Mouse (Mus musculus) ZHBTc4 (cell line): Measurements from ENCODE around the gene Ext2.

Source experiments
- DNase-seq: peaks from one replicate; pipeline ENCODE4 v3.0.0-alpha.2; 2011; ENCODE audit warnings: low read depth, low spot score

Gene Ext2

GRCm38 (mm10) chr2:93682601-93683202, 139.7 kb downstream of the Ext2 start:
- no peak for DNase-seq

- no peak for DNase-seq
Observed at GRCm38 (mm10) chr2:93681321-93681720, 141.0 kb downstream of the Ext2 start.

GRCm38 (mm10) chr2:93677231-93677630, 145.1 kb downstream of the Ext2 start:
- DNase-seq: no peak

GRCm38 (mm10) chr2:93671573-93672184, 150.7 kb downstream of the Ext2 start:
- no peak for DNase-seq

DNA sequence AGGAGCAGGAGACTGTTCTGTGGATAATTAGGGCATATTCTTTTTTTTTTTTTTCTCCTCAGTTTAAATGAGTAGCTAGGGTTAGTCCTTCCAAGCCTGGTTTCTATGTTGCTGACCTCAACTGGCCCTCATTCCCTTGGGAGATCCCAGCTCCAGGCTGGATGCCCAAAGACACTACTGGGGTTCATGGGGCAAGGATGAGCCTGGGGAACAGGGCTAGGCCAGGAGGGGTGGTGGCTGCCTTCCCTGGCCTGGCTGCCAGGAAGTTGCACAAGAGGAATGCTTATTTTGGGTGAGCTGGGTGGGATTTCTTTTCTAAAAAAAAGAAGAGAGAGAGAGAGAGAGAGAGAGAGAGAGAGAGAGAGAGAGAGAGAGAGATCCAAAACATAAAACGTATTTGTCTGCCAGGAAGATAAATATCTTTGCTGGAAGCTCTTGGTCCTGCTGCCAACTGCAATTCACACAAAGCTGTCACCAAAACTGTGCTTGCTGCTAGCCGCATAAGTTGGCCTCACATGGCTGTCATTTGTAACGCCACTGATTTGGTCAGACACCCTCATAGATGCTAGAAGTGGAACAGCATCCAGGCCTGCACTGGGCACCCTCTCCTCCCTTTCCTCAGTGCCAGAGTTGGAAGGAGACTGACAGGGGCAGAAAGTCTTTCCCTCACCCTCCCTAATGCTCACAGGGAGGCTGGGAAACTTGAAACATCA, 156.1 kb downstream of the Ext2 start:
- DNase-seq: no peak

- no peak for DNase-seq
Observed at GRCm38 (mm10) chr2:93665472-93665871, 156.9 kb downstream of the Ext2 start.

- DNase-seq: no peak
Observed at GRCm38 (mm10) chr2:93662240-93662865, 160.0 kb downstream of the Ext2 start.

GRCm38 (mm10) chr2:93661096-93661495, 161.3 kb downstream of the Ext2 start:
- no peak for DNase-seq

DNA sequence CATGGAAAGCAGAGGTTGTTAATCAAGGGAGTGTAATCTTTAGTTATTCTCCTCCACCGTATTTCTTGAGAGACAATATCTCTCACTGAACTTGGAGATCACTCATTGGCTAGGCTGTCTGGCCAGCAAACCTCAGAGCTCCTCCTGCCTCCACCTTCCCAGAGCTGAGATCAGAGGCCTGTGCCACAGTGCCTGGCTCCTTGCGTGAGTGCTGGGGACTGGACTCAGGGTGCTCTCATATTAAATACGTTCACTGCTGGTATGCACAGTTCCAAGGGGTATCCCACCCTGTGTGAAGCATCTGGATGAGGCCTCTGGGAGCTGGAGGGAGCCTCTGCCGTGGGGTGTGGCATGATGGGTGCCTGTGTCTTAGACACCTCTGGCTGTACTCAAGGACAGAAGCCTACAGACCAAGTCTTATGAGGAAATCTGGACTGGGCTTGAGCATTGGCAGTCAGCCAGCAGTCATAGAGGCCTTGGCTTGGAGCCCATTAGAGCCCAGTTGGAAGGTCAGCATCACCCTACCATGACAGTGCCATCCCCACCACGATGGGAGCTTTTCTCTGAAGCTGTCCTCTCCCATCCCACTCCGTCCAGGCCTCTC, 162.6 kb downstream of the Ext2 start:
- DNase-seq: no peak

- DNase-seq: peak; percentile 27
Observed at GRCm38 (mm10) chr2:93659004-93659403, 163.4 kb downstream of the Ext2 start.

- DNase-seq: no peak
Observed at GRCm38 (mm10) chr2:93654336-93655055, 167.9 kb downstream of the Ext2 start.

DNA sequence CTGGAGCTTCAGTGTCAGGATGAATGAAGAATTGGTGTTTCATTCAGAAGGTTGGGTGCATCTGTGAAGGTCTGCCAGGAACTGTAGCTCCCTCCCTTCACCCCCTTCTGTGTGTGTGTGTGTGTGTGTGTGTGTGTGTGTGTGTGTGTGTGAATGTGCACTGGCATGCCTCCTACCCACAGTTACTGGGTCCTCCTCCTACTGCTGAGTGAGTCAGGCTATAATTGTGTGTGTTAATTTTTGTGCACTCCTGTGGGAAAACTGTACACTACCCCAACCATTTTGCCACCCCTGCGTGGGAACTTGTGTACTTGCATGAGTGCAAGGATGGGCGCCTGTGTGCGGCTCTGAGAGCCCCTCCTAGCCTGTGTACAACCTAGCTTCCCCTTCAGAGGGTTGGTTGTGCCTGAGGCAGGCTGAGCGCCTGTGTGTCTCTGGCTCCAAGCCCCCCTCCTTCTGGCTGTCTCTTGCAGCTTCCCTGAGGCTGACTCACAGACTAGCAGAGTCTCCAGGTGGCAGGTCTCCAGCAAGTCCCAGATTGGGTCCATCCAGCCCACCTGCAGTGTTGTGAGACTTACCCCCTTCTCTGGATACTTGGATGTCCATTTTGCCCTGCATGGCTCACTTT, 173.0 kb downstream of the Ext2 start:
- no peak for DNase-seq

GRCm38 (mm10) chr2:93647924-93648575, 174.3 kb downstream of the Ext2 start:
- no peak for DNase-seq

DNA sequence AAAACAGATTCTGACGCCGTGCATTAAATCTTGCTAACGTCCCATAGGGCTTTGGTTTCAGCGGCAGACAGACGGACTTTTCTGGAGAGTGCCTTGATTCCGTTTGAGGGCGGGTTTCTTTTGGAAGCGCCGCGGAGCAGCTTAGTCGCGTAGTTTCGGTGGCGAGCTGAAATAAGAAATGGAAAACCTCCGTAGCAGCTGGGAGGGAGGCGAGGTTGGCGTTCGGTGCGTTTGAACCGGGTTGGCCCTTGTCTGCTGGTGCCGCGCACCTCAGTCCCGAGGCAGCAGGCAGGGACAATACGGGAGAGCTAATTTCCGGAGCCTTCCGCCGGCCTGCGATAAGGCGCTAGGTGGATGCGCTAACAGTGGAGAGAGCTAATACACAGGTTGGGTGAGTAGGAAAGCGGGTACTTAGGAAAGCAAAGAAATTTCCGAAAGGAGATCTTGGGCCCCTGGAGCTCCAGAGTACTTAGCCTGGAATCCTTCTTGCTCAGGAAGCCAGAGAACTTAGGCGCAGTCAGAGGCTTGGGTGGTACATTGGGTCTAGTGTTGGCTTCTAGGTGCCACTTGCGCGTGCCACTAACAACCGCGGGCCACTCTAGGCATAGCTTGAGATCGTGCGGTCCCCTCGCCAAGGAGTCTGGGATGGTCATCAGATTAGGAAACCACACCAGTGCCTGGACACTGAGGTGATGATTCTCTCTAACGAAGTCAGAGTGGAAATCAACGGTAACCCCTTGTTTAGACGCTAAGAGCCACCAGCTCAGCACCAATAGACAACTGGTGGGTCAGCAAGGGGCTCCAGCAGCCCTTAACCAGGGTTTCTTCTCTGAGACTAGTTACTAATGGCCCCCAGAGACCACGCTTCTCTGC, 175.1 kb downstream of the Ext2 start:
- DNase-seq: peak; percentile 53

- peak; percentile 34 for DNase-seq
Observed at GRCm38 (mm10) chr2:93645626-93646320, 176.6 kb downstream of the Ext2 start.

GRCm38 (mm10) chr2:93645197-93645596, 177.2 kb downstream of the Ext2 start:
- no peak for DNase-seq

- no peak for DNase-seq
Observed at GRCm38 (mm10) chr2:93644731-93645130, 177.6 kb downstream of the Ext2 start.

- DNase-seq: no peak
Observed at GRCm38 (mm10) chr2:93644234-93644633, 178.1 kb downstream of the Ext2 start.

DNA sequence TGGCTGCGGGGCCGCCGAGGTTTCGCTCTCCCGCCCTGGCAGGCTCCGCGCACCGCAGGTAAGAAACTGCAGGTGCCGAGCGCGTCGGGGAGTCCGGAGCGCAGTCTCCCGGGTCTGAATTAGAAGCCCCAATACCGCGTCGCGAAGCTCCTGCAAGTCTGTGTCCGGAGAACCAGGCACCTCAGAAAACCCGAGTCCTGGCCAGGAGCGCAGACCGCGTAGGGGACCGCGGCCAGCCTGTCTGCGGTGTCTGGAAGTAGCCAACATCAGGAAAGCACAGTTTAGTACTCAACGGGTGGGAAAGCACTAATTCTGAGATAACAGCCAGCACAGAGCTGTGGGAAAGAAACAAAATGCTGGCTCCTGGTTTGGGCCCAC, 179.0 kb downstream of the Ext2 start:
- DNase-seq: no peak
